Mouse (Mus musculus): ENCODE results near the gene Camk2g.
"Not testable (repeated sequence)": the region's sequence is repeated elsewhere in the genome, so short reads cannot be mapped to it uniquely, and the experiment has no call there.

Camk2g gene

DNA sequence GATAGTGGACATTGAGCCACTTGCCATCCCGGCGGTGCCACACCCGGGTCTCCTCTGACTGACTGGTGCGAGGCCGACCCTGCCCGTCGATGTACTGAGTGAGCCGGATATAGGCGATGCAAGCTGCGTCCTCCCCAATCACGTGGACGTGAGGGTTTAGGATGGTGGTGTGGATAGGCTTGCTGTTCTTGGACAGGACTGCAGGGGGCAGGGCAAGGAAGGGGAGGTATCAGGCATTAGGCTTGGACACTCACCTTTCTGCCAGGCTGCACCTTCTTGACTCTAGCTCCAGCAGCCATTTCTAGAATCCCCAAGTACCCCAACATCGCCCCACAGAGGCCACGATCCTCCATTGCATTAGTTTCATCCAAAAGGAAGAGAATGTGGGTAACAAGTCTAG lies 56.6 kb downstream of the Camk2g start:
- no peak for DNase-seq (ENCODE audit: low spot score)

GRCm38 (mm10) chr14:20735892-20736390 lies 57.9 kb downstream of the Camk2g start:
- no peak for DNase-seq (ENCODE audit: low spot score)

DNA sequence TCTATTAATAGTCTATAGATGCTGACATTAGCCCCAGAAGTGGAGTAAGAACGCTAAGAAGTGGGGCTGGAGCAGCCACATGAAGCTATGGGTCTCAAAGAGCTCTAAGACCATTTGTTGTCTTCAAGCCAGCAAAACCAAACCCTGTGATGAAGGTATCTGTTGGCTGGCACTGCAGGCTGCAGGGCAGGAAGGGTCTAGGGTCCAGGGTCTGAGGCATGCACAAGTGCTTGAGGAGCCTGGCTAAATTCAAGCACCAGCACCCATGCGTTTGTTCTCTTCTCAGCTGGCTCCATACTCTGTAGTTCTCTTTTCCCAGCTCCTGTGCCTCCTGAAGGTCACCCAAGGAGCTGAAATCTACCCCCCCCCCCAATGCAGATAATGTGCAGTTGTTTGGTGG lies 58.8 kb downstream of the Camk2g start:
- no peak for DNase-seq (ENCODE audit: low spot score)

GRCm38 (mm10) chr14:20733952-20734774 lies 59.7 kb downstream of the Camk2g start, which contains the start of gene Ndst2:
Gene Ndst2 (minus strand): TSS chr14:20734562.
- DNase-seq (ENCODE audit: low spot score), result peak; percentile 58

DNA sequence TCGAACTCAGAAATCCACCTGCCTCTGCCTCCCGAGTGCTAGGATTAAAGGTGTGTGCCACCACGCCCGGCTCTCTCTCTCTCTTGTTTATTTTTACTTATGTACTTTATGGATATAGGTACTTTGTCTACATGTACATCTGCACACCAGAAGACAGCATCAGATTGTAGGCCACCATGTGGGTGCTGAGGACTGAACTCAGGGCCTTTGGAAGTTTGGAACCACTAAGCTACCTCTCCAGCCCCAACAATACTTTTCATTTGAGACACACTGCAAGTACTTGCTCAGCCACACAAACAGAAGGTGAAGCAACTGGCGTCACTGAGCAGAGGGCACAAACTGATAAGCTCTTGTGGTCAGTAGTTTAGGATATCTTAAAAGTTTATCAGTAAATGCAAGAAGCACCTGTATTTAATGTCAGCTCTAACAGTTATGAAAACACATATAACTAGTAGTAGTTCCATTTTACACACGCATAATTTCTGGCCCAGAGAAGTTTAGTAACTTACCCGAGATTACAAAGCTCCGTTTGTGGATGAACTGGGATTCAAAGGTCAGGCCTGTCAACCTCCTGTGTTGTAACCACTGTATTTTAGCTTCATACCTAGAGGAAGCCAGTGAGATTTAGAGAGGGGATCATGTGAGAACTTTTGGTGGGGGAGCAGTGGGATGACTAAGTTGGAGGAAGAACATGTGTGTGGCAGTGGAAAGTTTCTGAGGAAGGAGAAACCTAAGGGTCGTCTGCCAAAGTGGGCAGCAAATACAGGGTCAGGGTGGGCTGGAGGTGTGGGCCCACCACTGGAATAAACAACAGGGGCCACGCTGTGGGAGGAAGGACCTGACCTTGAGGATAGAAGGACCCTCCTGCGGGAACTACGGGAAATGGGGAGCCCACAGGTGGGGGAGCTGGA lies 60.6 kb downstream of the Camk2g start:
- no peak for DNase-seq (ENCODE audit: low spot score)

DNA sequence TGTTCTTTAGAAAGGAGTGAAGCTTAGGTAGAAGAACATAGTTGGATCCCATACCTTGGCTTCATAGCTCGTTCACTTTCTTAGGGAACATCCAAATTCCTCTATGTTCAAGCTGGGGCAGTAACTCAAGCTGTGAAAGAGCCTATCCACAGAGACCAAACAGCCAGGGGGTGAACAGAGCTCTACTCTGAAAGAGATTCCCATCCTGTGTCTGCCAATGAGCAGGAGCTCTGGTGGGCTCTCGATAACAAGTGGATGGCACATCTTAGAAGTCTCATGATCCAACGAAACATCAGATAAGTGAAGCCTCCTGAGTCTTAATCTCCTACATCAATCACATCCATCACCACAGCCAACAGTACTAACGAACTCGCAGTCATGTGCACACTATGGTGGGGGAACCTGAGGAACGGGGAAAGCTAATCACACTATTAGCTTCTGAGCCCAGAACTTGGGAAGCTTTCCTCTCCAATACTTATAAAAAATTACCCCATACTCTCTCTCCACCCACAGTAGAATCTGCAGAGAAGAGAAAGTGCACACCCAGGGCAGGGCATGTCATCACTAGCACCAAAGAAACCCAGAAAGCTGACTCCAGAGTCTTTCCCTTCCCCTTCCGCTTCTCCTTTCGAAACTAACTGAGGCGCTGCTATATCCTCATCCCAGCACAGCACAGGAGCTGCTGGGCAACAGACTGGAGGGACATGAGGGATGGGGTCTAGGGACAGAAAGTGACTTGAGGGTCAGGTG lies 62.9 kb downstream of the Camk2g start:
- DNase-seq (ENCODE audit: low spot score), result no peak

DNA sequence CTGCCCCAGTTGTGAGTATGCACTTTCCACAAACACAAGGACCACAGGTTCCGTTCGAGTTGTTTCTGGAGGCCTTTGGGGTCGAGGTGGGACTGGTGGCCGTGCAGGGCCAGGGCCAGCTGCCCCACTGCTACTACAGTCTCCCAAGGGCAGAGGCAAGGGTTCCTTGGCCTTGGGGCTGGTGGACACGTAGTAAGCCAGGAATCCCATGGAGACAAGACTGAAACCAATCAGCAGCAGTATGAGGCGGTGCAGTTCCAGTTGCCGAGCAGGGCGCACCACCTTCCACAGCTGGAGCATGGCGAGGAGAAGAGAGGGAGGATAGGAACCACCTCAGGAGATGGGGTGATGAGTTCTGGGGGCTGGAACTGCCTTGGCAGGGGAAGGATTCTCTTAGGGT lies 64.0 kb downstream of the Camk2g start:
- DNase-seq (ENCODE audit: low spot score), result no peak

DNA sequence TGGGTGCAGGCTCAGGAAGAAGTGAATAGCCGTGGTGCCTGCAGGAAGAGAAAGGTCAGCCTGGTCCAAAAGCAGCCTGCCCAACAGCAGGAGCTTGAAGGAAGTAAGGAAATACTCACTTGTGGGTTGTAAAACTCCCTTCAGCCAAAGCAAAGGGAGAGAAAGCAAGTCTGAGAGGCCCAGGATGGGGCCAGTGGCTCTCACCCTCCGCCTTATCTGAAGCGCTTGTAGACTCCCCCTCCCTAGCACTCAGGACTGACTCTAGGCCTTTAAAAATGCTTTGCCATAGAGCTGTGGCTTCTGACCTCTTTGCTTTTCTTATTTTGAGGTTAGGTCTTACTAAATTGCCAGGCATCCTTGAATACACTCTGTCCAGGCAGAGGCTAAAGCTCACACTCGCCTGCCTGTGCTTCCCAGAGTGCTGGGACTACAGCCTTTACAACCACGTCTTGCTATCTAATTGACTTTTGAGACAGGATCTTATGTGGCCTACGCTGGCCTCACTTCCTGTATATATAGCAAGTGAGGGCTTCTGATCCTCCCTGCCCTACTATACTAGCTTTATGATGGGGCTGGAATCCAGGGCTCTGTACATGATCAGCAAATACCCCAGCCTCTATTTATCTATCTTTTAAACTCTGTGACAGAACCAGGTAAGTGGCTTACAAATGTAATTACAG lies 68.1 kb downstream of the Camk2g start:
- DNase-seq (ENCODE audit: low spot score), result no peak

DNA sequence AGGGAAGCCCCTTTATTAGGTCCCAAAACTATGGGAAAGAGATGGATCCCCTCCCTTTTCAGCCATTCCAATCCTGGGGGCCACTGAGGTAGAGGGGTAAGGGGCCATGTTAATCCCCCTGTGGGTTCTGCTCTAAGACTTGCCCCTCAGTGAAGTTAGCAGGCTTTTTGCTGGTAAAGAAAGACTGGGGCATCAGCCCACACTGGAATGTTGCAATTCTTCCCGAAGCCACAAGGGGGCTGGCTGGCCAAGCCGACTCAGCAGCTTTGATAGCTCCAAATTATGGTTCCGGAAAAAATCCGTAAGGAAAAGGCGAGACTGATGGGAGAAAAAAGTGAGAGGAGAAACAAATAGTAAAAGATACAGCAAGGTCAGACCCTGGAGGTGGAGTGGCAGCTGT lies 69.8 kb downstream of the Camk2g start:
- no peak for DNase-seq (ENCODE audit: low spot score)

- no peak for DNase-seq (ENCODE audit: low spot score)
Observed at GRCm38 (mm10) chr14:20723006-20723405, 70.9 kb downstream of the Camk2g start.

- DNase-seq (ENCODE audit: low spot score), result no peak
Observed at GRCm38 (mm10) chr14:20721371-20721770, 72.5 kb downstream of the Camk2g start.

DNA sequence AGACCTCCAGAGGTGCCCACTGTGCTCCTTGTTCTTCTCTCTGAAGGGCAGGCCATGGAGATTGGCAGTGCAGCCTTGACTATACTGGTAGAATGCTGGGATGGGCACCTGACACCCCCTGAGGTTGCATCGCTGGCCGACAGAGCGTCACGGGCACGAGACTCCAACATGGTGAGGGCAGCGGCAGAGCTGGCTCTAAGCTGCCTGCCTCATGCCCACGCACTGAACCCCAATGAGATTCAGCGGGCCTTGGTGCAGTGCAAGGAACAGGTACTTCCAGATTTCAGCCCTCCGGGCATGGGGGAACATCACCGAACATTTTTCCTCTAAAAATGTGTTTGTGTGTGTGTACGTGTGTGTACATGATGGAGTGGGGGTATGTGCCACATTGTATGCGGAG lies 74.1 kb downstream of the Camk2g start:
- DNase-seq (ENCODE audit: low spot score), result no peak

GRCm38 (mm10) chr14:20718443-20718842 lies 75.4 kb downstream of the Camk2g start:
- no peak for DNase-seq (ENCODE audit: low spot score)

GRCm38 (mm10) chr14:20713832-20714231 lies 80.1 kb downstream of the Camk2g start:
- DNase-seq (ENCODE audit: low spot score), result no peak

GRCm38 (mm10) chr14:20708239-20708638 lies 85.6 kb downstream of the Camk2g start:
- DNase-seq (ENCODE audit: low spot score), result no peak

DNA sequence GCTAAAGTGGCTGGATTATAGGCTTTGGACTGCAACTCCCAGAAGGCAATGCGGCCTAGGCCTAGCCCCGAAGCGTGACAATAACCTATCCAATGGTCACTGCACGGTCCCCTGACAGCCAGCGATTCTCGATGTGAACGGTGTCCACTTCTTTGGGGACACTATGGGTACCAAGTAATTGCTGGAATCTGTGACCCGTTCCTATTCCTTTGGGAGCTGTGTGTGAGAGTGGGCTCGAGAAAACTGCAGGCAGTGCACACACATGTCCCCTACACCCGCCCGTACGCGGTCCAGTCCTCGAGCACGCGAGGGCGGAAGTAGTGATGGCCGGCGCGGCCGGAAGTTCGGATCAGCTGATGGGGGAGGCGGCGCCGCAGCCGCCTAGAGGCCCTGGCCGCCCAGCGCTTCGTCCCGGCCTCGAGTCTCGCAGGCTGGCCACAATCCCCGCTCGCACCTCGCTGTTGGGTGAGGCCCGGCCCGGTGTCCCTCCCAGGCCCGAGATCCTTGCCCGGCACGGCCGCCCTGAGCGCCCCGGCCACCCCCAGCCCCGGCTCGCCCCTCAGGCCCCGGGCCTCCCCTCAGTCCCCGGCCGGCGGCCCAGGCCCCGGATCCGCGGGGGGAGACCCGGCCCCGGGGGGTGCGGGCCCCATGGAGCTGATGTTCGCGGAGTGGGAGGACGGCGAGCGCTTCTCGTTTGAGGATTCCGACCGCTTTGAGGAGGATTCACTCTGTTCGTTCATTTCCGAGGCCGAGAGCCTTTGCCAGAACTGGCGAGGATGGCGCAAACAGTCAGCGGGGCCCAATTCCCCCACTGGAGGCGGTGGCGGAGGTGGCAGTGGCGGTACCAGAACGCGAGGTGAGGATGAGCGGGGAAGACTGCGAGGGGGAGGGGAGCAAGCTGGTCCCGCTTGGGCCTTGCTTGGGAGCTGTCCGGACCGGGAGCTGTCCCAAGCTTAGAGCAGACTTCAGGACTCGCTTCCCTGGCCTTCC lies 86.4 kb downstream of the Camk2g start, which contains the start of gene Zswim8:
Gene Zswim8 (plus strand): TSS at position 352 of the 990 bp plus-strand sequence.
- DNase-seq (ENCODE audit: low spot score), result peak; percentile 51

- DNase-seq (ENCODE audit: low spot score), result not testable (repeated sequence)
Observed at GRCm38 (mm10) chr14:20703461-20703860, 90.4 kb downstream of the Camk2g start.

DNA sequence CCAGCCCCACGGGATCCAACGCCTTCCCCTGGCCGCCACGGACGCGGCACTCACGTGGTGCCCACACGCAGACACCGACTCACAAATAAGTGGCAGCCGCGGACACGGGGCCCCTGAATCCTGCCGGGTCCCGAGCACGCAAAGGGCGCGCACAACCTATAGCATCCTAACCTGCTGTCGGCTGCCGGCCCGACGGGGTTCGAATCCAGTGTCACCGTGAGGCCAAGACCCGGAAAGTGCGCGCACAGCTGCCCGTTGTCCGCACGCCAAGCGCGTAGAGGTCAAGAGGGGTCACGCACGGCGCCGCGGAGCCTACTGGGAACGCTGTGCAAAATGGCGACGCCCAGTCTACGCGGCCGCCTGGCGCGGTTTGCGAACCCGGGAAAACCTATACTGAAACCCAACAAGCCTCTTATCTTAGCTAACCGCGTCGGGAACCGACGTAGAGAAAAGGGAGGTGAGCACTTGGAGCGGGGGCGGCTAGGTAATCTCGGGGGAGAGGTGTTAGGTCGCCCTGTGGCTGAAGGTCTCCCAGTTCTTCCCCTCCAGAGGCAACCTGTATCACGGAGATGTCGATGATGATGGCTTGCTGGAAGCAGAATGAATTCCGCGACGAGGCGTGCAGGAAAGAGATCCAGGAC lies 91.0 kb downstream of the Camk2g start, which contains the start of gene Chchd1:
Gene Chchd1 (plus strand): TSS at position 266 of the 641 bp plus-strand sequence.
- DNase-seq (ENCODE audit: low spot score), result peak; percentile 65

- DNase-seq (ENCODE audit: low spot score), result no peak
Observed at GRCm38 (mm10) chr14:20702096-20702740, 91.7 kb downstream of the Camk2g start.

Measured in urinary bladder, postnatal 10 days (tissue).